Mouse (Mus musculus) megakaryocyte, adult 5-6 weeks (primary cell): Measurements from ENCODE around the gene Olfr876. TPM values are rescaled to one million over a fixed set of nuclear protein-coding genes. Genes with fewer than 3 reads are reported as not detected.
"Not testable (repeated sequence)": the region's sequence is repeated elsewhere in the genome, so short reads cannot be mapped to it uniquely, and the experiment has no call there.

Source experiments
- ATAC-seq: 2 replicates; pipeline ENCODE4 v1.8.0; 2016; ENCODE audit warnings: mild to moderate bottlenecking, inconsistent platforms; ENCODE audit not compliant: poor library complexity, severe bottlenecking
- total RNA-seq, 2 experiments: library from RNA; stranded (forward) in 1 of 2; stranded (reverse) in 1 of 2; fragments of 153-499, 151-499 nt in 1 of 2; fragments of 221-1000, 200-1000 nt in 1 of 2; gene quantifications; 2 replicates each; pipeline versions ENCODE4 v1.2.3 to v1.2.4; 2015 to 2017

The Olfr876 gene
- total RNA-seq (2015) (not detected in 2 replicates), total RNA-seq (2017) (not detected in 2 replicates)

DNA sequence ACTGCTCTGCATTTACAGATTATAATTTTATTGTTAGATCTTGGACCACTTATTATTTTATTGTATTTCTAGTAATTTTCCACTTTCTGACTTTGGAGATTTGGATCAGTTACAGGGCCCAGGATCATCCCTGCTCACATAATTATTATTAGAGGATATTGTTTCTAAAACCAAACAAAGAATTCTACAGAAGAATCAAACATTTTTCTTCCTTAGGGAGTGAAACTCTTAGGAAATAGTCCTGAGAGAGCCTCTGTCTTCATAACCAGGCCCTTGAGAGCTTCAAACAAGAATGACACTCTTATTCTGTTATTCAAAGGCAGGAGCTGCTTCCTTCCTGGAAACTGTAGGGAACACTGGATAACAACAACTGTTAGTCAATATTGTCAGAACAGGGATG, at the start of gene Olfr876:
Olfr876 (plus strand) TSS at position 301 of the 400 bp plus-strand sequence.
- no peak for ATAC-seq

DNA sequence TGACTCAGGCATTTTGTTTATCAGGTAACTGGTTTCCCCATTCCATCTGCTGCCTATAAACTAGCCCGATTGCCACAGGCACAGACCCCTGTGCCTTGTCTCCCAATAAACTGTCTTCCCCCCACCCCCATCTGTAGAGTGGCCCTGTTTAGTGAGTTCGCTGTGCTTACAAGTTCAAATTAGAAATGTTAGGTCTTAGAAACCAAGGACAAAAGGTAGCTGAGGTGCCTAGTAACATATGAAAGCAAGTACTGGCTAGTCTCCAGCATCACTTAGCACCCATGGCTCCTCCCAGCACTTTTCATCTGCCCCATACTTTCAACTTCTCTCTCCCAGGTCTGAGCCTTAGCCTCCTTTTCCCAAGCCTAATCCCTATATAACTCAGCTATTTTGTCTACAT, 41.1 kb upstream of the Olfr876 start:
- no peak for ATAC-seq

DNA sequence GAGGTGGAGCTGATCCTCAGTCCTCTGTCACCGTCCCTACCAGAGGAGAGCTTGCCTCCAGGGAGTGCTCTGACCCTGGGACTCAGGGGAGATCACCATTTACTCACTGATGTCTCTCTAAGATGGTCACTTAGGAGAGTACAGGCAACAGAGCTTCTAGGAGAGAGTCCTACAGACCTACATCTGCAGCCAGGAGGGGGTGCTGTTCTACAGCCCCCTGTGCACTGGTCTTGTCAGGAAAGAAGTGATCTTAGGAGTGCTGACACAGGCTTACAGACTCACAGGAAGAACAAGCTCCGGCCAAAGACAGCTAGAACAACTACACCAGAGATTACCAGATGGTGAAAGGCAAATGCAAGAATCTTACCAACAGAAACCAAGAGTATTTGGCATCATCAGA, 40.3 kb upstream of the Olfr876 start:
- no peak for ATAC-seq

DNA sequence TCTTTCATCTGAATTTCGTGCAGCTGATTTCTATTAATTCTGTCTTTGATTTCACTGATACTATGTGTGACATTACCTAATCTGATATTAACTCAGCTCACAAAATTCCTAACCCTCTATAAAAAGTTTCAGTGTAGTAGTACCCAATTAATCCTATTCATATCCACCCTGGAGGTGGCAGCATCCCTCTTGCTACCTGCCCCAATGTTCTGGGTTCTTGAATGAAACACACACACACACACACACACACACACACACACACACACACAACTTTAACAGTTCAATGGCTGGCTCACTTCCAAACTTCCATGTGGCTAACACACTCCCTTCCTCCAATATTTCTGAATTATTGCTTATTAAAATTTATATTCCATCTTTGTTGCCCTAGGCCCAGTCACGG, 32.2 kb upstream of the Olfr876 start:
- no peak for ATAC-seq

DNA sequence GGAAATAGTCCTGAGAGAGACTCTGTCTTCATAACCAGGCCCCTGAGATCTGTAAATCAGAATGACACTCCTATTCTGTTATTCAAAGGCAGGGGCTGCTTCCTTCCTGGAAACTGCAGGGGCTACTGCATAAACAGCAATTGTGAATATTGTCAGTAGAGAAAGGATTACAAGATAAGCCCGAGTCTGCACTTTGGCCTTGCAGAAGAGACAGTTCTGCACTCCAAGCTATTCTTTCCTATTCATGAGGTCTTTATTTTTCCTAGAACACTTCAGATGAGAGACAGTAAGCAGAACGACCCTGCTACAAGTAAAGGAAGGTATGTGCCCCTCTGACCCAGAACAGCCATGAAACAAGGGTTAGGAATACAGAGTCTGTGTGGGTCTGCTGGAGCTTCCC, 31.1 kb upstream of the Olfr876 start, which contains the start of gene Olfr875:
Olfr875 (plus strand) TSS at position 99 of the 400 bp plus-strand sequence.
- no peak for ATAC-seq

DNA sequence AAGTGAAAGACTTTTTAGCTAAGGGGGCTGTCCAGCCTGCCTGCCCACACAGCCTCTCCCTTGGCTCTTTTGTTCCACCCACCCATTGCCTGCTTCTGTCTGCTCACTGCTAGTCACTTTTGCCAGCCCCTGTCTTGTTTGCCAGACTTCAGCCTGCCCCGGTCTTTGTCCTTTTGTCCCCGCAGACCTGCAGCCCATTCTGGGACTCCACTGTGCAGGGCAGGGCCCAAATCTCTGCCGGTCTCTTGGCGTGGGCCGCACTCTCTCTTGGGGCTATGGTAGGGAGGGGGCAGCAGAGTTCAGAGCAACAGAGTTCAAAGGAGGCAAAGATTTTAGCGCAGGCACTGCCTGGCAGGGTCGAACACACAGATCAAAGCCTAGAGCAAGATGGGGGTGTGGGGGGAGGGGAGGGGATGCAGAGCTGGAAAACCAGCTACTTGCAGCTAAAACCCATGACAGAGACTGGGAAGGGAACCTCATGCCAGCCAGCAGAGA, 20.0 kb upstream of the Olfr876 start:
- ATAC-seq: no peak

DNA sequence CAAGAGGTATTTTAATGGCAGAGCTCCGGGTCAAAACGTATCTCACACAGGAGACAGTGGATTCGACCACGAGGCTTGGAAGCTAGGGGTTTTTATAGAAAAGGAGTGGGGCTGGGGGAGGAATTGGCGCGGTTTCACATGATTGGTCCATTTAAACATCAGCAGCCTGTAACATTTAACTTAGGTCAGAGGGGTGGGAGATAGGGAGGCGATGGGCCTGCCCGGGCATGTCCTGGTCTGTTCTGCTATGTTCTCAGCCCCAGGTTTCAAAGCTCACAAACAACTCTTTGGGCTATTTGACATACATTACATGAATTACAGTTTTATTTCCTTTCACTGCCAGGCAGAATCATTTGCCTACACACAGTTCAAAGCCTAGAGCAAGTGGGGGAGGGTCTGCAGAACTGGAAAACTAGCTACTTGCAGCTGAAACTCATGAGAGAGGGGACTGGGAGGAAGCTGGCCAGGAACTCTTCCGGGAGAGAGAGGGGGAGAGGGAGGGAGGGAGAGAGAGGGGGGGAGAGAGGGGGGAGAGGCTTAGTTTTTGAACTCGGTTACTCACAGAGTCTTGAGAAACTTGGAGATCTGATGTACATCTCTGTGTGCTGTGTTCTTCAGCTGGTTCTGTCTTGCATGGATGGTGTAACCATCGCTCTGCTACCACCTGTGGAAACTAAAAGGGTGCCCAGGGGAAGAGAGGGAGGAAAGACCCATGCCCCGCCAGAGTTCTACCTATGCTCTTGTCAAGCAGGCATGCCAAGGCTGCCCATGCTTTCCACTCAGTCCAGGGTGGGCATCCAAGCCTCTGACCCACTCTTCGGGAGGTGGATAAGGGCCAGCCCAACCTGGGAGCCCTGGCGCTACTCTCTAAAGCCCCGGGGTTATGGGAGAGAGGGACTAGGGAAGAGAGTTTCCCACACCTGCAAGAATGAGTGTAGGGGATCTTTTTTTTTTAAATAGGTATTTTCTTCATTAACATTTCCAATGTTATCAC, 19.1 kb upstream of the Olfr876 start:
- not testable (repeated sequence) for ATAC-seq

DNA sequence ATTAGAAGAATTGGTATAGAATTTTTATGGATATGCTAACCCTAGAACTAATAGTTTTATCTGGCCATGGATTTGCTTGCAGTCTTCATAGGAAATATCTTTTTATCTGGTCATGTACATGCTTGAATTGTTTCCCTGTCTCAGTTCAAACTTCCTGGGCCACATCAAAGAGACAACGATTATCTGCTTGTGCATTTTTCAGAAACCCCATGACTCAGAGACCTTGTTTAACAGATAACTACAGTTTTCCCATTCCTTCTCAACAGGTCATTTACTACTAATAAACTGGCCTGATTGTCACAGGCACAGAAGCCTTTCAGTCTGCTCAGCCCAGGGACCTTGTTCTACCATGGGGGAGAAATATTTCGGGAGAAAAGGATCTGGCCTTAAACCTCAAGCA, 16.4 kb upstream of the Olfr876 start:
- no peak for ATAC-seq

DNA sequence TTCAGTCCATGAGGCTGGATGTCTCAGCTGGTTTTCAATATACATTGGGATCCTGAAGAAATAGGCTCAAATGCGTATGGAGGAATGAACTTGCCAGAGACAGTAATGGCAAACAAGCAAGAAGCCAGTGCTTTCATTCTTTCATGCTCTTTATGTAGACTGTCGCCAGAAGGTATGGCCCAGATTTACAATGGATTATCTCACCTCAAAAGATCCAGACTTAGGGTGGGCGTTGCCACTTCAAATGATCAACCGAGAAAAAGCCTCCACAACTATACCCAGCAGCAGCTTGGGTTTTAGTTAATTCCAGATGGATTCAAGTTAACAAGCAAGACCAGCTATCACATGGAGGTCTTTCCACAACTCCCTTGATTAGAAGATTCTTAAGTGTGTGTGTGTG, 776 bp upstream of the Olfr876 start:
- no peak for ATAC-seq

DNA sequence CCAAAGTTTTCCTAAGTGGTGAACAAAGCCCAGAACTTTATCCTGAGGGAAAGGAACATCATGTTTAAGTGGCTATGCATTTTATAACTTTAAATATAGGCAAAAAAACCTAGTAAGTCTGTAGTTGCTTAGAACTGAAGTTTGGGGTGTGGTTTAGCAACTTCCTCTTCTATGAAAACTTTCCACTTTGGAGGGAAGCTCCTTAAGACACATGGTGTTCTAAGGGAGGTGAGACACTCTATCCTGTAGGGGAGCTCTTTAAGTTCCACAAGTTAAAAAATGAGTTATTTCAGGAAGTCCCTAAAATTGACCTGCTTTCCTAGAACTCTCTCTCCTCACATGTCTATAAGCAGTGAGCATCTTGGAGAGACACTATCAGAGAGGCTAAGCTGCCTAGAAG, 4.4 kb downstream of the Olfr876 start:
- no peak for ATAC-seq

DNA sequence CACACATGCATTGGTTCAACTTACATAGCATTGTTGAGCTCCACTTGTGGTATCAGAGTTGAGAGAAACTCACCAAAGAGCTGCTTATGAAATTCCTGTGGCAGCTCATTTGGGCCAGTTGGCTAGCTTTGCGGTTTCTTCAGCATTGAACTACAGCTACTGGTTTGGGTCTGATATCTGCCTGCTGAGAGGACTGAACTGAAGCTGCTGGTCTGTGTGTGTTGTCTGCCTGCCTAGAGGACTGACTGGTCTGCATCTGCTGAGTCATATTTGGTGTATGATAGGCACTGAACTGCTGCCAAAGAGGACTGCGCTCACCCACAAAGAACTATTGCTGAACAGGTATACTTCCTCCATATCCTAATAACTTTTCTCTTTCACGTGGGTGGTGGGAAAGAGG, 5.6 kb downstream of the Olfr876 start:
- ATAC-seq: no peak

DNA sequence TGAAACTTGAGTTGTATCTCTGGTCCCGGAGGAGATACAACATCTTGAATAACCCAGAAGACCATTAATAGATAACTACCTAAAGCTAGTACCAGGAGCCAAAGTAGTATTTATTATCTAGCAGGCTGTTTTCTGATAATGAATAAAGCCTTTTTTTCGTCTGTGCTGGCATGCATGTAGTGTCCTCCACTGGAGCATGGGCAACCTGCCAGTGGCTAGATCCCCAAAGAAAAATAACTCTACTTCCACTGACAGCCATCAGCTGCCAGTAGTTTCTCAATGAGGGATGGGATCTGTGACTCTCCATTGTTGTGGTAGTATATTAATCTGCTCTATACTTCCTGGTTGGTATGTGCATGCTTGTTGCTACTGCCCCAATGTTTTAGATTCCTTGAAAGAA, 6.1 kb downstream of the Olfr876 start:
- ATAC-seq: no peak

DNA sequence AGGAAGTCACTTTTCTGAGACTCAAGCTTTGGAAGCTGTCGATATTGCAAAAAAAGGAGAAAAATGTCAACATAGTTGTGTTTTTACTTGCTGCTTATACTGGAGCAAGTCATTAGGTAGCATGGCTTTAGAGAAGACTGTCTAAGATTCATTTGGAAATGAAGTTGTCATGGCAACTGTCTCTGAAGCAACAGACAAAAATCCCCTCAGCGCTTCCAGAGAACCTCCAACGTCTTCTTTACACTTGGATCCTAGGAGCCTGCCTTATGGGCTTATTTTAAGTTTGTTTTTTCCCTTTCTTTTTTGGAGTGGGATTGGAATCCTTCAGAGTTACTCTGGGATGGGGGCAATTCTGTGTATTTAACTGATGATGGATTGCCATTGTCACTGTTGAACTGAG, 11.9 kb downstream of the Olfr876 start:
- no peak for ATAC-seq

DNA sequence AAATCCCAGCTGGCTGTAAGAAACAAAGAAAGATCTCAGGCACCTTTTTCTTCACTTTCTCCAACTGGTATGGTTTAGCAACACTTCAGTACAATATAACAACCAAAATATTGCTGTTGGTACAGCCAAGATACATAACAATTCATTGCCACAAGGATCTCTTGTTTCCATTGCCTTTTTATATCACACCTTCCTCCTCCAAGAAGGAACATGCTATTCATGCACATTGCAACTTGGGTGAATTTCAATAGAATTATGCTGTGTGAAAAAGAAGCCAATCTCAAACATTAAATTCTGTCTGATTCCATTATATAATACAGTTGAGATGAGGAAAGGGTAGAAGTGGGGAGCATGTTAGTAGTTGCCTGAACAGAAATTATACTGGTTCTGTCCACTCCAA, 27.1 kb downstream of the Olfr876 start:
- ATAC-seq: no peak

DNA sequence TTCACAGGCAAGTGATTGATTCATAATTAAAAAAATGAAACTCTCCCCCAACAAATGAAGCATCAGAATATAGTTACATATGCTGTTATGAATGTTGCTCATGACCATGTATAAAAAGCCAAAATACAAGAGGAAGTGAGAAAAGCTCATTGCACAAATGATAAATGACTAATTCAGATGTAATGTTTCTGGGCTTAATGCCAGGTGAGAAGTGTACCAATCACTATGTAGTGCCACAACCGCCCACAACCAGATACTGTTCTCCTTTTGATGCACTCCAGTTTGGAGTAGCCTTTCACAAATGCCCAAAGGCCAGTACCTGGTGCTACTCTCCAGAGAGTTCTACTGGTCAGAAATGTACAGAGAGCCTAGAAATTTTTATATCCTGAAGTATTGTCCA, 30.5 kb downstream of the Olfr876 start:
- ATAC-seq: peak; percentile 82

DNA sequence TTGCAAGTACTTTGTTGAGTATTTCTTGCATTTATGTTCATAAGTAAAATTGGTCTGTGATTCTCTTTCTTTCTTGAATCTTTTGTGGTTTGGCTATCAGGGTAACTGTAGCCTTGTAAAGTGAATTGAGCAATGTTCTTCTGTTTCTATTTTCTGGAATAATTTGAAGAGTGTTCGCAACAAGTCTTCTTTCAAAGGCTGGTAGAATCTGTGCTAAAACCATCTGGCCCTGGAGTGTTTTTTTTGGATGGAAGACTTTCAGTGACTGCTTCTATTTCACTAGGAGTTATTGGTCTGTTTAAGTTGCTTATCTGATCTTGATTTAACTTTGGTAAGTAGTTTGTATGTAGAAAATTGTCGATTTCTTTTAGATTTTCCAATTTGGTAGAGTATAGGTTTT, 46.4 kb downstream of the Olfr876 start:
- no peak for ATAC-seq

DNA sequence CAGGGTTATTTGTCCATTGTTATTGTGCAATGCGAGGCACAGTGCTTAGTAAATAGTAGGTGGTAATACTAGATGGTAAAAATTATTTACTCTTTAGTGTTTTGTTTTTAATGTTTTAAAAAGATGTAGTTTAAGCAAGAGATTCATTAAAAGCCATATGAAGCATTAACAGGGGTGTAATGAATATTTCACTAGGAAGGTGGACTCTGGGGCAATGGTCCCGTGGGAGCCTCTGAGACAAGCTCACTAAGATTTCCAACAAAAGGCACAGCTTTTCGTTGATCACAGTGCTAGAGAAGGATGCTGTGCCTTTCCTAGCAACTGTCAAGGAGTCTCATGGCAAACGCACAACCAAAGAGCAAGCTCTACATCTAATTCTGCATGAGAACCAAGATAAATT, 51.1 kb downstream of the Olfr876 start, which contains the start of gene Olfr877:
Olfr877 (plus strand) TSS at position 301 of the 400 bp plus-strand sequence.
- no peak for ATAC-seq

Other genes with a start within 250 kb of the Olfr876 start
- gene Siae, start 247.3 kb upstream of the Olfr876 start, total RNA-seq (2015): 10.2 and 10.9 TPM in 2 replicates
- gene Siae, start 247.3 kb upstream of the Olfr876 start, total RNA-seq (2017): 9.1 and 9.8 TPM in 2 replicates
- gene Spa17, start 189.3 kb upstream of the Olfr876 start, total RNA-seq (2015): 2.3 and 2.7 TPM in 2 replicates
- gene Spa17, start 189.3 kb upstream of the Olfr876 start, total RNA-seq (2017): 3.6 TPM in 1 of 2 replicates, not detected in the other
- gene Tbrg1, start 145.7 kb upstream of the Olfr876 start, total RNA-seq (2015): 10.7 and 14.9 TPM in 2 replicates
- 12.8 and 18.6 TPM in 2 replicates for gene Tbrg1, start 145.7 kb upstream of the Olfr876 start, total RNA-seq (2017)
- not detected in 2 replicates for gene Panx3, start 133.8 kb upstream of the Olfr876 start, total RNA-seq (2015)
- gene Panx3, start 133.8 kb upstream of the Olfr876 start, total RNA-seq (2017): not detected in 2 replicates
- not detected in 2 replicates for gene Olfr160, start 86.8 kb upstream of the Olfr876 start, total RNA-seq (2015)
- gene Olfr160, start 86.8 kb upstream of the Olfr876 start, total RNA-seq (2017): not detected in 2 replicates
- gene Olfr874, start 57.9 kb upstream of the Olfr876 start, total RNA-seq (2015): not detected in 2 replicates
- gene Olfr874, start 57.9 kb upstream of the Olfr876 start, total RNA-seq (2017): not detected in 2 replicates
- not detected in 2 replicates for gene Olfr875, start 31.2 kb upstream of the Olfr876 start, total RNA-seq (2015)
- gene Olfr875, start 31.2 kb upstream of the Olfr876 start, total RNA-seq (2017): not detected in 2 replicates
- not detected in 2 replicates for gene Olfr877, start 51.2 kb downstream of the Olfr876 start, total RNA-seq (2015)
- not detected in 2 replicates for gene Olfr877, start 51.2 kb downstream of the Olfr876 start, total RNA-seq (2017)
- not detected in 2 replicates for gene Olfr145, start 93.7 kb downstream of the Olfr876 start, total RNA-seq (2015)
- gene Olfr145, start 93.7 kb downstream of the Olfr876 start, total RNA-seq (2017): not detected in 2 replicates
- gene Olfr878, start 114.8 kb downstream of the Olfr876 start, total RNA-seq (2015): not detected in 2 replicates
- gene Olfr878, start 114.8 kb downstream of the Olfr876 start, total RNA-seq (2017): not detected in 2 replicates
- gene Olfr881, start 188.8 kb downstream of the Olfr876 start, total RNA-seq (2015): not detected in 2 replicates
- not detected in 2 replicates for gene Olfr881, start 188.8 kb downstream of the Olfr876 start, total RNA-seq (2017)
- not detected in 2 replicates for gene Olfr883, start 222.8 kb downstream of the Olfr876 start, total RNA-seq (2015)
- gene Olfr883, start 222.8 kb downstream of the Olfr876 start, total RNA-seq (2017): not detected in 2 replicates
- not detected in 2 replicates for gene Olfr884, start 243.5 kb downstream of the Olfr876 start, total RNA-seq (2015)
- not detected in 2 replicates for gene Olfr884, start 243.5 kb downstream of the Olfr876 start, total RNA-seq (2017)